Mouse (Mus musculus) lung, postnatal 0 days (tissue): Measurements from ENCODE around the gene Lrrc26.

Experiments used
- CTCF ChIP-seq: IDR thresholded peaks from 2 replicates; pipeline ENCODE4 v1.5.1; 2016; ENCODE audit warnings: antibody characterized with exemption, mild to moderate bottlenecking
- EP300 ChIP-seq: IDR thresholded peaks from 2 replicates; pipeline ENCODE4 v1.6.1; 2016; ENCODE audit warnings: antibody characterized with exemption, mild to moderate bottlenecking, control low read depth

- TF ChIP-seq CTCF (no peak), EP300 (peak; percentile 62)
These were observed 34.4 kb upstream of the Lrrc26 start, which contains the start of gene Tmem203 for GRCm38 (mm10) chr2:25255284-25255779.
